Mouse (Mus musculus) lung, embryonic 15.5 days (tissue): ENCODE results near the gene Mrgpre. TPM values are rescaled to one million over a fixed set of nuclear protein-coding genes. Genes with fewer than 3 reads are reported as not detected.

Experiments
- ATAC-seq: fragments of 200-750 bp; cut with Nextera tagmentation; 2 replicates; pipeline ENCODE4 v1.8.0; 2017; ENCODE audit warnings: moderate number of reproducible peaks, borderline replicate concordance; ENCODE audit not compliant: low FRiP score, low TSS enrichment; ENCODE audit errors: extremely low read depth
- H3K27ac ChIP-seq: fragments of 300-500 bp; sonication (generic); 2 replicates; pipeline ENCODE4 v1.5.1; 2015; ENCODE audit warnings: moderate library complexity, mild to moderate bottlenecking, inconsistent platforms
- H3K27me3 ChIP-seq: fragments of 300-500 bp; sonication (generic); 2 replicates; pipeline ENCODE4 v1.6.1; 2015; ENCODE audit warnings: inconsistent platforms
- H3K36me3 ChIP-seq: fragments of 300-500 bp; sonication (generic); 2 replicates; pipeline ENCODE4 v1.6.1; 2015; ENCODE audit warnings: inconsistent platforms
- H3K4me1 ChIP-seq: fragments of 300-500 bp; sonication (generic); 2 replicates; pipeline ENCODE4 v1.6.1; 2015; ENCODE audit warnings: inconsistent platforms
- H3K4me2 ChIP-seq: fragments of 300-500 bp; sonication (generic); 2 replicates; pipeline ENCODE4 v1.6.1; 2015; ENCODE audit warnings: inconsistent platforms, mild to moderate bottlenecking, moderate library complexity
- H3K4me3 ChIP-seq: fragments of 300-500 bp; sonication (generic); 2 replicates; pipeline ENCODE4 v1.5.1; 2015; ENCODE audit warnings: mild to moderate bottlenecking, inconsistent platforms
- H3K9ac ChIP-seq: fragments of 300-500 bp; sonication (generic); 2 replicates; pipeline ENCODE4 v1.6.1; 2015; ENCODE audit warnings: inconsistent platforms
- H3K9me3 ChIP-seq: fragments of 300-500 bp; sonication (generic); 2 replicates; pipeline ENCODE4 v1.6.1; 2016; ENCODE audit warnings: inconsistent platforms
- WGBS: fragments of 180-500 bp; shearing (Covaris S2); methylation state at CpG from one replicate; pipeline ENCODE4 v1.1.7; 2015; 5-methylcytosine and 5-hydroxymethylcytosine counted together
- polyA plus RNA-seq: library from polyadenylated mRNA; unstranded; fragments of >200 nt; fragmentation: Nextera tagmentation; extraction: Ambion mirVana; gene quantifications from 2 replicates; pipeline ENCODE4 v1.2.1, GENCODE M21; 2015

Gene Mrgpre
- 0.93 and 1.1 TPM in 2 replicates for polyA plus RNA-seq

DNA sequence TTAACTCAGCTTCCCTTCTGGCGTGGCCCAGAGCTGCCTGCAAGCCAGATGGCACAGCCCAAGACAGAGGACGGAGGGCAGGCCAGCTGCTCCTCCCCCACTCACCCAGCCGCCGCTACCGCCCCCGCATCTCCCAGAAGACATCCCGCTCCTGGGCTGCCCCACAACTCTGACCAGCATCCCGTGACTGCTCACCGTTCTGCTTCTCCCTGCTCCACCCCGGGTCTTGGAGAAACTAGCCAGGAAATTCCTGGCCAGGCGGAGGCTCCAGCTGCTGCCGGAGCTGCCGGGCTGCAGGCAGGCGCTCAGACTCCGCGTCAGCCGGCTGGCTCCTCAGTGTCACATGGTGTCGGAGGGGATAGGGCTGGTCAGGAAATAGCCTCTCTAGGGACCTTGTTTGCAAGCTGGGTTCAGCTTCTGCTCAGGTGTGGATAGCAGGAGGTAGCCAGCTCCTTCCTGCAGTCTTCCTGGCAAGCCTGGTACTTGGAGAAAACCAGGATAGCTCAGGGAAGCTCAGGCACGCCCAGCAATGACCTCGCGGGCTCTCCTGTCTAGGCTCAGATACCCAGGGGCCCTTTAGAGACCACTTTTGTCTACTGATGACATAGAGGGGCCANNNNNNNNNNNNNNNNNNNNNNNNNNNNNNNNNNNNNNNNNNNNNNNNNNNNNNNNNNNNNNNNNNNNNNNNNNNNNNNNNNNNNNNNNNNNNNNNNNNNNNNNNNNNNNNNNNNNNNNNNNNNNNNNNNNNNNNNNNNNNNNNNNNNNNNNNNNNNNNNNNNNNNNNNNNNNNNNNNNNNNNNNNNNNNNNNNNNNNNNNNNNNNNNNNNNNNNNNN lies at the start of gene Mrgpre:
Gene Mrgpre (minus strand): TSS at position 505 of the 834 bp plus-strand sequence.
- Histone ChIP-seq H3K36me3 (no peaks in the 10 kb centered on the region), H3K4me3 (peak within 1 kb of the TSS; percentile 40), H3K4me1 (peaks cover 29% of the 10 kb centered on the region), H3K9me3 (no peaks in the 10 kb centered on the region), H3K9ac (peak within 1 kb of the TSS; percentile 33), H3K4me2 (peak within 1 kb of the TSS; percentile 68), H3K27ac (peak within 1 kb of the TSS; percentile 34), H3K27me3 (no peaks in the 10 kb centered on the region)
- WGBS: 1% methylated on average over 21 of the region's 21 CpGs
- peak; percentile 85 for ATAC-seq

DNA sequence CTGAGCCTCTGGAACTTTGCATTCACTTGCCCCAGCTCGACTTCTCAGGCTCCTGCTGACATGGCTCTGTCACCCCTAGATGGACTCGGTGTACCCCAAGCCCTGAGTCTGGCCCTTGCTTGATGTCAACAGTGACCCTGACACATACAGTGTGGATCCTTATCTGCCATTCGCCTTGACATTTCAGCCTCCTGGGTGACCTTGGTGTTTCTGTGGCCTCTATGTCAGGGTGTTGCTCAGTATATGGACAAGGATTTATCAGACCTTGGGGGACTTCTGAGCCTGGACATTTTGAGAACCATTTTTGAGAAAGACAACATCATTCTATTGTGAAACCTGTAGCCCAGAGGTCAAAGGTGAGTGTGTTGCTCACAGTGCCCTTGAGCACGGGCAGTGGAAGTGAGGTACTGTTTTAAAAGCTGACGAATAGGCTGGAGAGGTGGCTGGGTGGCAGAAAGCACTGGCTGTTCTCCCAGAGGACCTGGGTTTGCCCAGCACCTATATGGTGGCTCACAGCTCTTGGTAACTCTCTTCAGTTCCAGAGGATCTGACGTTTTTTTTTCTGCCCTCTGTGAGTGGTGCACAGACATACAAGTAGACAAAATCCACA lies 49.4 kb upstream of the Mrgpre start:
- Histone ChIP-seq H3K9me3 (no peaks in the 10 kb centered on the region), H3K9ac (no peak overlapping the region), H3K4me1 (peaks cover 20% of the 10 kb centered on the region), H3K27me3 (no peaks in the 10 kb centered on the region), H3K4me2 (no peak overlapping the region), H3K27ac (no peak overlapping the region), H3K4me3 (no peak overlapping the region), H3K36me3 (peaks cover 13% of the 10 kb centered on the region; the same call in 1 of the 2 replicates)
- no peak for ATAC-seq
- WGBS: 72% methylated on average over 6 of the region's 6 CpGs

DNA sequence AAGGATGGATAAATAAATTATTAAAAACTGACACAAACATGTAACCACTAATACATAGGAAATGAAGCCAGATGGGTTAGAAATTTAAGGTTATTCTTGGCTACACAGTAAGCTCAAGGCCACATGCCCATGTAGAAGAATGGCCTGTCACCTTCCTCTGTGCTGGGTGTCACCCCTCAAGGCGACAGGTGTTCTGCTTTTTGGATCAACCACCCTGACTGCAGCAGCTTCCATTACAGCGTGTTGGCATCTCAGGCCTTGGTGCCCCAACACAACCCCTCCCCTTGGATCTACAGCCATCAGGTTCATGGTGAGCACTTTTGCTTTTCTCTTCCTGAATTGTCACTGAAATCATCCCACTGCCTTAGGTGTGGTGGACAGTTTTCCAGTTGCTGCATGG lies 48.3 kb upstream of the Mrgpre start:
- H3K27me3 ChIP-seq: no peaks in the 10 kb centered on the region
- WGBS: 83% methylated on average over 2 of the region's 2 CpGs
- peaks cover 7% of the 10 kb centered on the region; the same call in 1 of the 2 replicates for H3K36me3 ChIP-seq
- H3K4me2 ChIP-seq: no peak overlapping the region
- no peak overlapping the region for H3K27ac ChIP-seq
- no peak for ATAC-seq
- H3K4me1 ChIP-seq: peaks cover 20% of the 10 kb centered on the region
- H3K9me3 ChIP-seq: no peaks in the 10 kb centered on the region
- H3K4me3 ChIP-seq: no peak overlapping the region
- H3K9ac ChIP-seq: no peak overlapping the region

GRCm38 (mm10) chr7:143832196-143832595 lies 47.9 kb upstream of the Mrgpre start:
- Histone ChIP-seq H3K4me3 (no peak overlapping the region), H3K9ac (no peak overlapping the region), H3K4me1 (peaks cover 20% of the 10 kb centered on the region), H3K9me3 (no peaks in the 10 kb centered on the region), H3K36me3 (peaks cover 5% of the 10 kb centered on the region; the same call in 1 of the 2 replicates), H3K4me2 (no peak overlapping the region), H3K27ac (no peak overlapping the region), H3K27me3 (no peaks in the 10 kb centered on the region)
- ATAC-seq: no peak
- WGBS: 66% methylated on average over 8 of the region's 8 CpGs

DNA sequence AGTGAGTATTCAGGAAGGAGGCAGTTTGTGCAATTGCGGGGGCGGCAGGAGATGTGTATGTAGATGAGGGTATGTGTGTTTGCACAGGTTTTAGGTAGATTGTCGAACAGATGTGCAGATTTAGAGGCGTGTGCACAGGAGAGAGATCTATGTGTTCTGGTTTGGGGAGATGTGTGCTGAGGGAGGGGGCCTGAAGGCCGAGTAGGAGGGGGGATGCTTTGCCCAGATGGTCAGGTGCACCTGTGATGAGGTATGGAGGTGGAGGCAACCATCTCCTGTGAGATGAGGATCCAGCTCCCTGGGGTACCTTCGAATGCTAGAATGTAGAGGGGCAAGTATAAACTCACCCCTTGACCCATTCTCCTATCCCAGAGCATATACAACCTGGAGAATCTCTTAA lies 46.1 kb upstream of the Mrgpre start:
- H3K36me3 ChIP-seq: no peaks in the 10 kb centered on the region
- peak overlapping the region; percentile 63 for H3K9ac ChIP-seq
- no peaks in the 10 kb centered on the region for H3K27me3 ChIP-seq
- peak overlapping the region; percentile 95 for H3K4me2 ChIP-seq
- no peaks in the 10 kb centered on the region for H3K9me3 ChIP-seq
- H3K4me3 ChIP-seq: peak overlapping the region; percentile 76
- H3K4me1 ChIP-seq: peaks cover 20% of the 10 kb centered on the region
- no peak; the same call in 1 of the 2 replicates for ATAC-seq
- peak overlapping the region; percentile 30 for H3K27ac ChIP-seq
- WGBS: 6% methylated on average over 6 of the region's 6 CpGs

DNA sequence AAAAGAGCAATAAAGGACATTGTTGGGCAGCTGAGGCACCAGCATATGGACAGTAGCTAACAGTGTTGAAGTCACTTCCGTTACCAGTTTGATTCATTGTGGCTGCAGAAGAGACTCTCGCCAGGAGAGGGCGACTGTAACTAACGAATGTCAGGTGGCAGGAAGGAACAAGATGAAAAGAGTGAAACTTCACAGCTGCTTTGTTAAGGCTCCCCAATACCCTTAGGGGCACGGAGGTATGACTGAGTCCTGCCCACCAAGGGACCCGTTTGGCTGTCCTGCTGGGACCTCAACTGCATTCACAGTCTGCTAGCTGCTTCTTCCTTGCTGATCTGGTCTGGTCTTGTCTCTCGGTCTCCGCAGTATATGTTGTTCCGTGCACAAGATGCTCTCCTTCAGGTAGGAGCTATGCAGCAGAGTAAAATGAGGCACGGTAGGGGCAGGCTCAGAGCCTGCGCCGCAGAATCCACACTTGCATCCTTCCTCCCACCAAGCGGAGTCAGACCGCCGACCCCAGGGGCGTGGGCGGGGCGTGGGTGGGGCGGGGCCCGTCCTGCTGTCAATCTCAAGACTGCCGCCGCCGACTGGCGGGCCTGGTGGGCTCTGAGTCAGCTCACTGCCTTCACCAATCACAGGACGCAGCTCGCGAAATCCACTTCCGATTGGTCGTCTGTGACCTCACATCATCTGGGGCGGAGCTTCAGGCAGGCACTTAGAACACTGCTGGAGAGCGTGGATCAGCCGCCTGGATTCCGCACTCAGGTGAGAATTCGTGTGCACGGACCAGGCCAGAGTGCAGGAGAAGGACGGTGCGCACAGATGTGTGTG lies 45.4 kb upstream of the Mrgpre start:
- no peaks in the 10 kb centered on the region for H3K27me3 ChIP-seq
- no peaks in the 10 kb centered on the region for H3K9me3 ChIP-seq
- H3K27ac ChIP-seq: peak overlapping the region; percentile 92
- peak overlapping the region; percentile 95 for H3K4me2 ChIP-seq
- peak overlapping the region; percentile 76 for H3K4me3 ChIP-seq
- H3K4me1 ChIP-seq: peaks cover 20% of the 10 kb centered on the region
- peak overlapping the region; percentile 63 for H3K9ac ChIP-seq
- WGBS: under 1% methylated on average over 37 of the region's 37 CpGs
- ATAC-seq: peak; percentile 98
- H3K36me3 ChIP-seq: no peaks in the 10 kb centered on the region

DNA sequence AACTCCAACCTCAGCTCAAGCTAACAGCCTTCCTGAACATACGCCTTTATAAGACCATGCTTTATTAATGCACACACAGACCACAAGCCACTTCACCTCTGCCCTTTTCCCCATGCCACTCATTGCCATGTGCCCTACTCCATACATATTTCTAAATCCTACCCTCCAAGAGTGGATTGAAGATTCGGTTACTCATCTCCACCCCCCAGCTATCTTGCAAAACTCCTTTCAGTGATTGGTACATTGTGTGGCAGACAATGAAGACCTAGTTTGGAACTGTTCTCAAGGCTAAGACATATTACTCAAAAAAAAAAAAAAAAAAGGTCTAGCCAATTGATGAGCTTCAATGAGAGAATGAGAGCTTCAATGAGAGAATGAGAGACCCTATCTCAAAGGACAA lies 42.7 kb upstream of the Mrgpre start:
- H3K27ac ChIP-seq: no peak overlapping the region
- 88% methylated on average over 2 of the region's 2 CpGs for WGBS
- no peaks in the 10 kb centered on the region for H3K27me3 ChIP-seq
- ATAC-seq: no peak
- peaks cover 28% of the 10 kb centered on the region for H3K4me1 ChIP-seq
- no peak overlapping the region for H3K4me2 ChIP-seq
- no peaks in the 10 kb centered on the region for H3K9me3 ChIP-seq
- H3K9ac ChIP-seq: no peak overlapping the region
- H3K4me3 ChIP-seq: no peak overlapping the region
- H3K36me3 ChIP-seq: no peaks in the 10 kb centered on the region

DNA sequence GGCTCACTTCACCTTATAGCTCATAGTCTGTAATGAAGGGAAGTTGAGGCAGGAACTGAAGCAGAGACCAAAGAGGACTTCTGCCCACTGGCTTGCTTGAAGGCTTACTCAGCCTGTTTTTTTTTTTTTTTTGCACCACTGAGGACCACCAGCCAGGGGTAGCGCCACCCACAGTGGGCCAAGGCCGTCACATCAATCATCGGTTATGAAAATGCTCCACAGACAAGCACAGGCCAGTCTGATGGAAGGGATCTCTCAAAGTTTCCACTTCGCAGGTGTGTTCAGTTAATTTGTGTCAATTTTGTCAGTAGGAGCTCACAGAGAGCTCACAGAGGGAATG lies 38.9 kb upstream of the Mrgpre start:
- peak overlapping the region; percentile 38; the same call in 1 of the 2 replicates for H3K27ac ChIP-seq
- H3K9ac ChIP-seq: peak overlapping the region; percentile 39
- peaks cover 13% of the 10 kb centered on the region for H3K4me1 ChIP-seq
- H3K27me3 ChIP-seq: no peaks in the 10 kb centered on the region
- 0 out of 2 replicates have a peak, but pooled peaks cover 2% of the 10 kb centered on the region for H3K36me3 ChIP-seq
- no peaks in the 10 kb centered on the region for H3K9me3 ChIP-seq
- peak; percentile 1; the same call in 1 of the 2 replicates for ATAC-seq
- whole genome bisulfite sequencing: 78% methylated on average over 4 of the region's 4 CpGs
- H3K4me3 ChIP-seq: peak overlapping the region; percentile 56
- peak overlapping the region; percentile 68 for H3K4me2 ChIP-seq

GRCm38 (mm10) chr7:143822375-143823265 lies 38.3 kb upstream of the Mrgpre start, which contains the start of the genes Nadsyn1 and Dhcr7:
Gene Nadsyn1 (minus strand): TSS chr7:143822849.
Gene Dhcr7 (plus strand): TSS chr7:143823145.
- peak; percentile 98 for ATAC-seq
- no peaks in the 10 kb centered on the region for H3K9me3 ChIP-seq
- under 1% methylated on average over 39 of the region's 40 CpGs for WGBS
- H3K4me2 ChIP-seq: peak within 1 kb of the TSS; percentile 68
- no peaks in the 10 kb centered on the region for H3K27me3 ChIP-seq
- H3K36me3 ChIP-seq: 0 out of 2 replicates have a peak, but pooled peaks cover 3% of the 10 kb centered on the region
- H3K4me3 ChIP-seq: peak within 1 kb of the TSS; percentile 56
- peak within 1 kb of the TSS; percentile 63 for H3K9ac ChIP-seq
- peak within 1 kb of the TSS; percentile 48 for H3K27ac ChIP-seq
- H3K4me1 ChIP-seq: peaks cover 13% of the 10 kb centered on the region

- no peak for ATAC-seq
- peaks cover 13% of the 10 kb centered on the region for H3K4me1 ChIP-seq
These were observed 36.9 kb upstream of the Mrgpre start for GRCm38 (mm10) chr7:143821241-143821640.

More at GRCm38 (mm10) chr7:143821241-143821640, 36.9 kb upstream of the Mrgpre start:
- peaks cover 7% of the 10 kb centered on the region; the same call in 1 of the 2 replicates for H3K36me3 ChIP-seq
- no peak overlapping the region for H3K27ac ChIP-seq
- 79% methylated on average over 2 of the region's 2 CpGs for WGBS
- H3K9ac ChIP-seq: no peak overlapping the region
- H3K4me2 ChIP-seq: no peak overlapping the region
- H3K27me3 ChIP-seq: no peaks in the 10 kb centered on the region
- no peaks in the 10 kb centered on the region for H3K9me3 ChIP-seq
- no peak overlapping the region for H3K4me3 ChIP-seq
